Mouse (Mus musculus): Measurements from ENCODE around the gene Lrrc58.

The Lrrc58 gene

DNA sequence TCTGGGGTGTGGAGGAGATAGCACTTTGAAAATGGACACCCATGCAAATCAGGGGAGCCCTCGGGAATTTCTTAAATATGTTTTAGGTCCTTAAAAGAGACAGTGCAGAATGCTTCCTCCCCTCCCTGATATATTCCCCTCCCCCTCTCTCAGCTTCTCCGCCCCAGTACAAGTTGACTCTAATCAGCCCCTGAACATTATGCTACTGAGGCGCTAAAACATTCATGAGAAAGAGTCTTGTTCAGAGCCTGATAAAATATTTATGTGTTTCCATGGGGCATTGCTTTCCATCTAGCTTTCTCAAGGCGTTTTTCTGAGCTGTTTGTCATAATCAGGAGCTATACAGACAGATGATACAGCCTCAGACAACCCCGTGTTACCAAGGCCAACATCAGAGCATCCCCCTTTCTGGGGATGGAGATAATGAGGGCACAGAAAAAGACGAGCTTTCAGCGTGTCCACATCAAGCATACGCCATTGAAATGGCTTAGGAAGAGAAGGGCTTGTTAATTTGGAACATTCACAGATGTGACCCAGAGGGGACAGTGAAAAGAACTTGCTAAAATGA lies 52.7 kb downstream of the Lrrc58 start:
- DNase-seq (ENCODE audit: low spot score in 2 of 2), result no peak

DNA sequence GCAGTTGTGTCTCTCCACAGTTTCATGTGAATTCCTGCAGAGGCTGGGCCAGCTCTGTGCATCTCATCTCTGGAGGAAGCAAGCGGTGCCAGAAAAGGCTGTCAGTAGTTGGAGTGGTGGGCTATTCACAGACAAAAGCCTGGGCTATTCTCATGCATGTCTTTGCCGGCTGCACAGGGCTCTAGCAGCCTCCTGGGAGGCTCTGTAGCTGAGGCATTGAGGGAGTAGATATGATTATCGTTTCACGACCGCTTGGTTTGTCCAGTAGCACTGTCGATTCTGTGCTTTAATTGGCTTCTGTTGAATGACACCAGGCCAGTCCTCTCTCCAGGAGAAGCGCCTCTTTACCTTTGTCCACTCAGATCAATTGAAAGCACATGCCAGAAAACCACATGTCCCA lies 57.9 kb downstream of the Lrrc58 start:
- no peak for DNase-seq (ENCODE audit: low spot score in 2 of 2)

DNA sequence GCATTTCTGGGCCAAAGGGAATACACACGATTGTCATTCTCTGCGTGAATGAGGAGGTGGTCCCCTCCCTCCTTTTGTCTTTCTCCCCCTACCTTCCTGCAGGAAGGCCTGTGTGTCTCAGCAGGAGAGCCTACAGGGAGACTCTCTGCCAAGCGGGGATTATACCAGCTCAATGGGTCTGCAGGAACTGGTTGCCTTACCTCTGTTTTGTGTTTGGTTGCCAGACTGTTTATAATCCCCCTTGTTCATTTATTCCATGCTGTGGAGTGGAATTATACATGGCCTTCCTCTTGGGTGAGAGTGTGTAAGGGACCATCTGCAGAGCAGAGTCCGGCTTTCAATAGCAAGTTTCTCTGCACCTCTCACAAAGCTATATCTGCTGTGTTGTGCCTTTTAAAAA lies 58.9 kb downstream of the Lrrc58 start:
- no peak for DNase-seq (ENCODE audit: low spot score in 2 of 2)

DNA sequence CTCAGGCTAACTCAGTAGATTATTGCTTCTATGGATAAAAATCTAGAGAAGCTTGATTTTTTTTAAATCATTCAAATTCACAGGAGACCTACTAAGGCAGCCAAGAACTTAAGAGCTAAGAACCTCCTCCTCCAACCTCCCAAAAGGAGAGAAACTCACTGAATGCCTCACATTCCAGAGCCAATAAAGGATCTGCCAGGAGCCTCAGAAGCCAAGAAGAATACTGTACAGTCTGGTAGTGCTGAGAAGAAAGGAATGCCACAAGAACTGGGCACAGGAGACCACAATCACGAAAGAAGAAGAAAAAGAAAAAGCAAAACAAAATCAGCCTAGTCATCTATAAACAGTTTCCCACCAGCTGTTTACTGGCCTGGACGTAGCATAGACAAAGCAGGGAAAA lies 60.8 kb downstream of the Lrrc58 start:
- no peak for DNase-seq (ENCODE audit: low spot score in 2 of 2)

DNA sequence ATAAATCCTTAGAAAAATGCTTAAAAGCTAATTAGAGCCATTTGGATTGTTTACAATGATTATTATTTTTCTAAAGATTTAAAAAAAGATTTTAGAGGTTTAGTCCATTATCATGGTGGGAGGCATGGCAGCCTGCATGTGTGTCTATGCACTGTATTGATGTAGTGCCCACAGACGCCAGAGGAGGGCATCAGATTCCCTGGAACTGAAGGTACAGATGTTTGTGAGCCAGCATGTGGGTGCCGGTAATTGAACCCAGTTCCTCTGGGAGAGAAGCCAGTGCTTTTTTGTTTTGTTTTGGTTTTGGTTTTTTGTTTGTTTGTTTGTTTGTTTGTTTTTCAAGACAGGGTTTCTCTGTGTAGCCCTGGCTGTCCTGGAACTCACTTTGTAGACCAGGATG lies 61.4 kb downstream of the Lrrc58 start:
- no peak for DNase-seq (ENCODE audit: low spot score in 2 of 2)

DNA sequence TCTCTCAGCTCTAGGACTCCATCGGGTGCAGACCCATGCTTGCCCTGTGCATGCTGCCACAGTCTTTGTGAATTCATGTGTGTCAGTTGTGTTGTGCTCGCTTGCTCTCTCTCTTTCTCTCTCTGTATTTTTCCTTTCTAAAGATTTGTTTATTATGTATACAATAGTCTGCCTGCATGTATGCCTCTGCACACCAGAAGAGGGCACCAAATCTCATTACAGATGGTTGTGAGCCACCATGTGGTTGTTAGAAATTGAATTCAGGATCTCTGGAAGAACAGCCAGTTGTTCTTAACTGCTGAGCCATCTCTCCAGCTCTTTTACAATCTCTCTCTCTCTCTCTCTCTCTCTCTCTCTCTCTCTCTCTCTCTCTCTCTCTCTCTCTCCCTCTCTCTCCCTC lies 66.7 kb downstream of the Lrrc58 start:
- no peak for DNase-seq (ENCODE audit: low spot score in 2 of 2)

DNA sequence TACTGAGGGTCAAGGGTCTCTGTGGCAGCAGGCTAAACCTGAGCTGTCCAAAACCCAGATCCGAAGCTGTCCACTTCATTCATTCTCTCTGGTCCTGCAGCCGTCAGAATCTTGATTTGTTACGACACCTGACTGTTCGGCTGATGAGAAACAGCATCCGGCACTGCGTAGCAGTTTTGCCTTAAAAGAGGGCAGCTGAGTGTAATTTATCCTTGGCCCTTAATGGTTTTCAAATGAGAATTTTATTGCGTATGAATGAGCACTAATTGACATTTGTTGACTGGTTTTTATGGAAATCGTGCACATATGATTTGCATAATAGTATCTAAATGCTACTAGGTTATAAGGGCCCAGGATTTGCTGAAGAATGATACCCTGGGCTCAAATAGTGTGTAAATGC lies 69.1 kb downstream of the Lrrc58 start:
- DNase-seq (ENCODE audit: low spot score in 2 of 2), result no peak

Data from right cerebral cortex, postnatal 36 days (tissue).